Mouse (Mus musculus) lung, postnatal 14 days (tissue): ENCODE results near the gene Ostn.
"Not testable (repeated sequence)": the region's sequence is repeated elsewhere in the genome, so short reads cannot be mapped to it uniquely, and the experiment has no call there.

Experiments used
- DNase-seq: peaks from one replicate; pipeline ENCODE4 v3.0.0; 2021

Ostn gene

GRCm38 (mm10) chr16:27307189-27307588 is at the start of gene Ostn:
Gene Ostn, plus strand, starts transcription at chr16:27307489.
- not testable (repeated sequence) for DNase-seq

GRCm38 (mm10) chr16:27268748-27269147 is 38.5 kb upstream of the Ostn start:
- DNase-seq, result no peak

- DNase-seq, result no peak
These were observed 19.9 kb upstream of the Ostn start for GRCm38 (mm10) chr16:27287410-27287809.

DNA sequence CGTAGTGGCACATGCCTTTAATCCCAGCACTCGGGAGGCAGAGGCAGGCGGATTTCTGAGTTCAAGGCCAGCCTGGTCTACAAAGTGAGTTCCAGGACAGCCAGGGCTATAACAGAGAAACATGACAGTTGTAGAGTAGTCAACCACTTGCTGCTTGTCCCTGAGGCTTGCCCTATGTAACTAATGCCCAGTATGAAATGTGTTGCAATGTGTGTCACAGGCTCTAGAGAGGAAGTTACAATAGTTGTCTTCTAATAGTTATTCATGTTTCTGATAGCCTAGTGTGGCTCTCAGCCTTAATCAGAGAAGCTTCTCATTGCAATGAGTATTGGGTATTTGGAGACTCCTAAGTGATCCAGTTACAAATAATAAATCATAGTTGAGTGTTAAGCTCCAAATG is 10.8 kb upstream of the Ostn start:
- no peak for DNase-seq

- DNase-seq, result no peak
These were observed 10.4 kb upstream of the Ostn start for GRCm38 (mm10) chr16:27296929-27297328.

DNA sequence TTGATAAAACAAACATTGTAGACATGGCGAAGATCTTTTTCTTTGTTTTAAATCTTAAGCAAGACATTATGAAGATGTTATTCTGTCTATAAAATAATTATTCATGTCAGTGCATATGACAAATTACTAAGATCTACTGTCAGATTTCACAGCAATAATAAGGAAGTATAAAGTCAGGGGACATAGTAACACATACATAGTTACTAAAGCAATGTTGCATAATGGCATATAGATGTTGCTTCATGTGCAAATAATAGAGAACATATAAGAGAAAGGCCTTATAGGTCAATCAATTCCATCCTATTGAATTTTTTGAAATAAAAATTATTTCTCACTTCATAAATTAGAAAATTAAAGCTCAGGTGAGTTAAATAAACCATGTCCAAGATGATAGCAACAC is 11.8 kb downstream of the Ostn start:
- no peak for DNase-seq

- no peak for DNase-seq
These were observed 14.8 kb downstream of the Ostn start for GRCm38 (mm10) chr16:27322047-27322446.

DNA sequence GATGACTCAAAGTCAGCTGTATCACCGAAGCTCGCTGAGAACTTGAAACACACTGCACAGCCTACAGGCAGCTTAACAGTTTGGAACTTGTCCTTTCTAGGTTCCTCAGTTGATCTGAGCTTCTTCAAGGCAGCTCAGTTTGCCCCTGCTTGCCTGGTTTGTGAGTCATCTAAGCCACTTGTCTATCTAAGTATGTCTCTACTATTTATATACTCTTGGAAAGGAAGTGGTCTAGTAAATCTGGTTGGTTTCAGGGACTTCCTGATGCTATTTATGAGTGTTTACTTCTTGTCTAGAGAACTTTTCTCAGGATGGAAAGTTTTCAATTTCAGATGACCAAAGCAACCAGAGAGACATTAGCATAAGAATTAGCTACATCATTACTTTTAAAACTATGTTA is 19.2 kb downstream of the Ostn start:
- no peak for DNase-seq

DNA sequence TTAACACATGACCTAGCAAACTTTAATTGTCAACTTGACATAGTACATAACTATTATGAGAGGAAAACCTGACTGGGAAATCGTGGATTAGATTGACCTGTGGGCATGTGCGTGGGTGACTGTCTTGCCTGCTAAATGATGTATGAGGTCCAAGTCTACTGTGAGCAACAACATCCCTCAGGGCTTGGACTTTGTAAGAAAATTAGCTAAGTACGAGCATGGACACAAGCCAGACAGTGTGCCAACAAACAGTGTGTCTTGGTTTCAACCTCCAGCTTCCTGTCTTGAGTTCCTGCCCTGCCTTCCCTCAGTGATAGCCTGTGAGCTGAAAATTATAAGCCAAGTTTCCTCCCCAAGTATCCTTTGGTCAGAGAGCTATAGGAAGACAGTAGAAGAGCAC is 40.2 kb downstream of the Ostn start:
- no peak for DNase-seq

DNA sequence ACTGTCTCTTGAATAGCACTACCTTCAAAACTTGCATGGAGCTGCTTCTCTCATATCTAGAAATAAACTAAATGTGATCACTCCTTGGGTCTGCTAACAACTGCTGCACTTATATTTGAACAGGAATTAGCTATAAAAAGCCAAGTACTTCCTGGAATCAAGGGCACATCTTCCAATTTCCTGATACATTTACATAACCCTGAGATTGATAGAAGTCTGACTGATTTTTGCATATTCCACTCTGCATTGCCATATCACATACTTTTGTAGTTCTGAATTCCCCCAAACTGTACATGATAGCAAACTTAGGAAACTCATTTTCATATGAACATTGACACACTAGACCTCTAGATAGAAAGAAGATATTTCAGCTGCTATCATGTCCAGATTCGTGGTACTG is 41.1 kb downstream of the Ostn start:
- no peak for DNase-seq

GRCm38 (mm10) chr16:27349235-27349634 is 41.9 kb downstream of the Ostn start:
- DNase-seq, result no peak

GRCm38 (mm10) chr16:27349878-27350532 is 42.7 kb downstream of the Ostn start:
- no peak for DNase-seq

GRCm38 (mm10) chr16:27354464-27354863 is 47.2 kb downstream of the Ostn start:
- DNase-seq, result no peak

- no peak for DNase-seq
These were observed 52.8 kb downstream of the Ostn start for GRCm38 (mm10) chr16:27360059-27360458.

- no peak for DNase-seq
These were observed 62.9 kb downstream of the Ostn start, which contains the start of gene Uts2b for GRCm38 (mm10) chr16:27370191-27370590. Gene Uts2b, minus strand, starts transcription at chr16:27370239.

GRCm38 (mm10) chr16:27370700-27371099 is 63.4 kb downstream of the Ostn start:
- DNase-seq, result no peak

DNA sequence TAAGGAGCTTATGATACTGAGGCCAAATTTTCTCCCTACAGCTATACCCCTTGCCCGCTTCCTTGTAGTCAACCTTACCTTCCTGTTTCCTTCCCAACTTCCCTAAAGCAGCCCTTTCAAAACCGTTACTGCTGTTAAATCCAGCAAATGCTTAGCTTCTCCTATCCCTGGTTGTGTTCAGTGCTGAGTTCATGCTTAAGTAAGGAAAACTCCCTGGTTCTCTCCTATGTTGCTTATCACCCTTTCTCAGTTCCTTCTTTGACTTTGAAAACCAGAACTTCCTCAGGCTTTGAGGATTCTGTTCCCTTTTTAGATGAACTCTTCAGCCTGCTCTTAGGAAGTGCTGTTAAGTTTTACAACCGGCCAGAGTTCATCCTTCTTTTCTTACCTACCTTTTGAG is 66.8 kb downstream of the Ostn start:
- no peak for DNase-seq

GRCm38 (mm10) chr16:27375318-27375717 is 68.0 kb downstream of the Ostn start:
- no peak for DNase-seq

- DNase-seq, result no peak
These were observed 69.3 kb downstream of the Ostn start for GRCm38 (mm10) chr16:27376556-27376955.

- no peak for DNase-seq
These were observed 74.9 kb downstream of the Ostn start for GRCm38 (mm10) chr16:27382217-27382616.

- DNase-seq, result no peak
These were observed 77.8 kb downstream of the Ostn start for GRCm38 (mm10) chr16:27384893-27385603.

GRCm38 (mm10) chr16:27385649-27386048 is 78.4 kb downstream of the Ostn start:
- no peak for DNase-seq

GRCm38 (mm10) chr16:27386850-27387407 is 79.6 kb downstream of the Ostn start:
- DNase-seq, result no peak
